Mouse (Mus musculus) lung, postnatal 0 days (tissue): ENCODE measurements around the gene Psmd9. TPM values are rescaled to one million over a fixed set of nuclear protein-coding genes. Genes with fewer than 3 reads are reported as not detected.

Experiments used
- ATAC-seq: fragments of 200-750 bp; cut with Nextera tagmentation; 2 replicates; pipeline ENCODE4 v1.8.0; 2017; ENCODE audit warnings: moderate library complexity
- DNase-seq: peaks from one replicate; pipeline ENCODE4 v3.0.0-alpha.2; 2016; ENCODE audit warnings: low spot score
- H3K27ac ChIP-seq: fragments of 300-500 bp; sonication (generic); 2 replicates; pipeline ENCODE4 v1.5.1; 2014; ENCODE audit warnings: antibody characterized with exemption, mild to moderate bottlenecking, low read length, mixed read lengths
- H3K27me3 ChIP-seq: fragments of 300-500 bp; sonication (generic); replicated peaks from 2 replicates; pipeline ENCODE4 v1.6.1; 2014; ENCODE audit warnings: low read length, mixed read lengths; ENCODE audit not compliant: insufficient read depth
- H3K36me3 ChIP-seq: fragments of 300-500 bp; sonication (generic); 2 replicates; pipeline ENCODE4 v1.6.1; 2014; ENCODE audit warnings: low read length, mixed read lengths; ENCODE audit not compliant: insufficient read depth
- H3K4me1 ChIP-seq: fragments of 300-500 bp; sonication (generic); 2 replicates; pipeline ENCODE4 v1.6.1; 2014; ENCODE audit warnings: antibody characterized with exemption, low read depth, low read length, mixed read lengths; ENCODE audit not compliant: insufficient read depth
- H3K4me2 ChIP-seq: fragments of 300-500 bp; sonication (generic); replicated peaks from 2 replicates; pipeline ENCODE4 v1.6.1; 2014; ENCODE audit warnings: low read depth, mild to moderate bottlenecking, low read length, moderate library complexity, mixed read lengths
- H3K4me3 ChIP-seq: fragments of 300-500 bp; sonication (generic); 2 replicates; pipeline ENCODE4 v1.5.1; 2014; ENCODE audit warnings: low read depth, low read length
- H3K9ac ChIP-seq: fragments of 300-500 bp; sonication (generic); replicated peaks from 2 replicates; pipeline ENCODE4 v1.6.1; 2014; ENCODE audit warnings: low read depth, mild to moderate bottlenecking
- H3K9me3 ChIP-seq: fragments of 300-500 bp; sonication (generic); 2 replicates; pipeline ENCODE4 v1.6.1; 2016; ENCODE audit warnings: low read length, mixed read lengths
- CTCF ChIP-seq: IDR thresholded peaks from 2 replicates; pipeline ENCODE4 v1.5.1; 2016; ENCODE audit warnings: antibody characterized with exemption, mild to moderate bottlenecking
- EP300 ChIP-seq: IDR thresholded peaks from 2 replicates; pipeline ENCODE4 v1.6.1; 2016; ENCODE audit warnings: antibody characterized with exemption, mild to moderate bottlenecking, control low read depth
- WGBS: fragments of 180-500 bp; shearing (Covaris S2); extraction: QIAGEN DNeasy Blood & Tissue Kit; methylation state at CpG from one replicate; pipeline ENCODE4 v1.1.7; 2014; 5-methylcytosine and 5-hydroxymethylcytosine counted together
- polyA plus RNA-seq: library from polyadenylated mRNA; unstranded; fragments of >200 nt; fragmentation: Nextera tagmentation; extraction: Ambion mirVana; gene quantifications from 2 replicates; pipeline ENCODE4 v1.2.1, GENCODE M21; 2015

Psmd9 gene
- polyA plus RNA-seq, 1 experiment from 2014 or later: 62.0 TPM

GRCm38 (mm10) chr5:123148073-123148722 lies 21.0 kb upstream of the Psmd9 start:
- 77% methylated on average over 25 of the region's 25 CpGs for WGBS
- H3K27ac ChIP-seq: no peak overlapping the region
- no peak overlapping the region for H3K9ac ChIP-seq
- no peak overlapping the region for H3K4me2 ChIP-seq
- DNase-seq (no peak), ATAC-seq (no peak)
- no peak overlapping the region for H3K4me3 ChIP-seq
- peaks cover 19% of the 10 kb centered on the region for H3K36me3 ChIP-seq
- no peaks in the 10 kb centered on the region for H3K27me3 ChIP-seq
- H3K4me1 ChIP-seq: peaks cover 19% of the 10 kb centered on the region
- H3K9me3 ChIP-seq: no peaks in the 10 kb centered on the region
- TF ChIP-seq CTCF: no peak
- no peak for TF ChIP-seq EP300

GRCm38 (mm10) chr5:123149451-123150400 lies 19.5 kb upstream of the Psmd9 start:
- Histone ChIP-seq H3K36me3 (peaks cover 19% of the 10 kb centered on the region), H3K4me1 (peaks cover 11% of the 10 kb centered on the region), H3K27me3 (no peaks in the 10 kb centered on the region), H3K27ac (peak overlapping the region; percentile 47), H3K9me3 (no peaks in the 10 kb centered on the region), H3K9ac (0 out of 2 replicates have a peak overlapping the region, but pooled peaks have one; percentile 19), H3K4me3 (peak overlapping the region; percentile 26), H3K4me2 (peak overlapping the region; percentile 53)
- TF ChIP-seq CTCF (peak; percentile 97), EP300 (peak; percentile 47; the same call in 1 of the 2 replicates)
- ATAC-seq (peak; percentile 90), DNase-seq (peak; percentile 95)
- WGBS: 3% methylated on average over 19 of the region's 19 CpGs

GRCm38 (mm10) chr5:123150641-123151040 lies 18.6 kb upstream of the Psmd9 start:
- peak overlapping the region; percentile 47 for H3K27ac ChIP-seq

GRCm38 (mm10) chr5:123151077-123151476 lies 18.1 kb upstream of the Psmd9 start:
- peak overlapping the region; percentile 47 for H3K27ac ChIP-seq
- peak overlapping the region; percentile 26; the same call in 1 of the 2 replicates for H3K4me3 ChIP-seq
- TF ChIP-seq EP300: peak; percentile 7; the same call in 1 of the 2 replicates
- no peak for TF ChIP-seq CTCF
- peaks cover 19% of the 10 kb centered on the region for H3K36me3 ChIP-seq
- H3K27me3 ChIP-seq: no peaks in the 10 kb centered on the region
- ATAC-seq (peak; percentile 58), DNase-seq (peak; percentile 89)
- no peaks in the 10 kb centered on the region for H3K9me3 ChIP-seq
- H3K4me1 ChIP-seq: peaks cover 11% of the 10 kb centered on the region
- H3K9ac ChIP-seq: no peak overlapping the region
- H3K4me2 ChIP-seq: peak overlapping the region; percentile 53
- WGBS: 13% methylated on average over 7 of the region's 7 CpGs

More at GRCm38 (mm10) chr5:123150641-123151040, 18.6 kb upstream of the Psmd9 start:
- Histone ChIP-seq H3K36me3 (peaks cover 19% of the 10 kb centered on the region), H3K4me3 (peak overlapping the region; percentile 26; the same call in 1 of the 2 replicates), H3K4me2 (peak overlapping the region; percentile 53), H3K9ac (no peak overlapping the region), H3K27me3 (no peaks in the 10 kb centered on the region), H3K9me3 (no peaks in the 10 kb centered on the region), H3K4me1 (peaks cover 11% of the 10 kb centered on the region)
- peak; percentile 41 for DNase-seq
- 19% methylated on average over 7 of the region's 7 CpGs for WGBS
- 0 out of 2 replicates have a peak, but pooled peaks have one; percentile 6 for ATAC-seq
- TF ChIP-seq EP300: no peak
- no peak for TF ChIP-seq CTCF

- H3K9ac ChIP-seq: no peak overlapping the region
- no peak overlapping the region for H3K4me2 ChIP-seq
- no peak for TF ChIP-seq CTCF
- TF ChIP-seq EP300: no peak
- no peak overlapping the region for H3K27ac ChIP-seq
- ATAC-seq (no peak), DNase-seq (no peak)
- peaks cover 11% of the 10 kb centered on the region for H3K4me1 ChIP-seq
- H3K36me3 ChIP-seq: peaks cover 13% of the 10 kb centered on the region
- no peaks in the 10 kb centered on the region for H3K9me3 ChIP-seq
- H3K4me3 ChIP-seq: no peak overlapping the region
- 88% methylated on average over 17 of the region's 19 CpGs for WGBS
- H3K27me3 ChIP-seq: no peaks in the 10 kb centered on the region
Measured at GRCm38 (mm10) chr5:123151707-123152362, 17.4 kb upstream of the Psmd9 start.
